Mouse (Mus musculus) olfactory bulb, adult 2 months (tissue): ENCODE data around the gene Lgr5.

Experiments
- CTCF ChIP-seq: fragments of 200-500 bp; IDR thresholded peaks from 2 replicates; pipeline ENCODE4 v1.5.1; 2012; ENCODE audit warnings: low read depth, mild to moderate bottlenecking, low read length, moderate library complexity; ENCODE audit not compliant: insufficient read depth
- POLR2A ChIP-seq: fragments of 200-500 bp; IDR thresholded peaks from 2 replicates; pipeline ENCODE4 v1.6.1; 2012; ENCODE audit warnings: mild to moderate bottlenecking, low read depth, low read length, moderate library complexity; ENCODE audit not compliant: insufficient read depth

- TF ChIP-seq POLR2A (no peak), CTCF (peak; percentile 23; the same call in 1 of the 2 replicates)
These were observed 109.0 kb downstream of the Lgr5 start for GRCm38 (mm10) chr10:115478441-115479141.
